Mouse (Mus musculus) 416B (cell line): ENCODE measurements around the gene Rps6kb1.

Source experiments
- DNase-seq: peaks from one replicate; pipeline ENCODE4 v3.0.0; 2011; ENCODE audit warnings: low read depth

The Rps6kb1 gene

GRCm38 (mm10) chr11:86464275-86464674, 80.3 kb downstream of the Rps6kb1 start:
- DNase-seq, result peak; percentile 87

- DNase-seq, result peak; percentile 36
These were observed 82.0 kb downstream of the Rps6kb1 start for GRCm38 (mm10) chr11:86462579-86462978.

- no peak for DNase-seq
These were observed 85.7 kb downstream of the Rps6kb1 start for GRCm38 (mm10) chr11:86458866-86459265.

- no peak for DNase-seq
These were observed 87.1 kb downstream of the Rps6kb1 start for GRCm38 (mm10) chr11:86457545-86457944.

- DNase-seq, result no peak
These were observed 90.6 kb downstream of the Rps6kb1 start for GRCm38 (mm10) chr11:86453991-86454390.
